Mouse (Mus musculus) kidney, postnatal 0 days (tissue): ENCODE results near the gene Gm9747. TPM values are rescaled to one million over a fixed set of nuclear protein-coding genes. Genes with fewer than 3 reads are reported as not detected.

ENCODE experiments used
- ATAC-seq: fragments of 200-750 bp; cut with Nextera tagmentation; replicated peaks from 2 replicates; pipeline ENCODE4 v1.8.0; 2017; ENCODE audit warnings: low read depth, moderate number of reproducible peaks, moderate TSS enrichment, moderate library complexity; ENCODE audit not compliant: low FRiP score
- DNase-seq: peaks from one replicate; pipeline ENCODE4 v3.0.0-alpha.2; 2016; ENCODE audit warnings: low spot score
- H3K27ac ChIP-seq: fragments of 300-500 bp; sonication (generic); 2 replicates; pipeline ENCODE4 v1.5.1; 2014; ENCODE audit warnings: mild to moderate bottlenecking
- H3K27me3 ChIP-seq: fragments of 300-500 bp; sonication (generic); 2 replicates; pipeline ENCODE4 v1.6.1; 2014; ENCODE audit warnings: low read length, mixed read lengths; ENCODE audit not compliant: insufficient read depth
- H3K36me3 ChIP-seq: fragments of 300-500 bp; sonication (generic); 2 replicates; pipeline ENCODE4 v1.6.1; 2014; ENCODE audit warnings: low read length, mixed read lengths; ENCODE audit not compliant: insufficient read depth
- H3K4me1 ChIP-seq: fragments of 300-500 bp; sonication (generic); replicated peaks from 2 replicates; pipeline ENCODE4 v1.6.1; 2014; ENCODE audit warnings: antibody characterized with exemption, low read length, mixed read lengths; ENCODE audit not compliant: insufficient read depth
- H3K4me2 ChIP-seq: fragments of 300-500 bp; sonication (generic); 2 replicates; pipeline ENCODE4 v1.6.1; 2014; ENCODE audit warnings: mild to moderate bottlenecking, low read length, moderate library complexity, mixed read lengths
- H3K4me3 ChIP-seq: fragments of 300-500 bp; sonication (generic); replicated peaks from 2 replicates; pipeline ENCODE4 v1.5.1; 2014; ENCODE audit warnings: low read depth, low read length
- H3K9ac ChIP-seq: fragments of 300-500 bp; sonication (generic); 2 replicates; pipeline ENCODE4 v1.6.1; 2014; ENCODE audit warnings: low read depth, low read length
- H3K9me3 ChIP-seq: fragments of 300-500 bp; sonication (generic); replicated peaks from 2 replicates; pipeline ENCODE4 v1.6.1; 2016; ENCODE audit warnings: low read length, inconsistent platforms, mixed read lengths
- CTCF ChIP-seq: IDR thresholded peaks from 2 replicates; pipeline ENCODE4 v1.5.1; 2016; ENCODE audit warnings: antibody characterized with exemption, low read depth, mild to moderate bottlenecking, moderate library complexity
- WGBS: fragments of 180-500 bp; shearing (Covaris S2); extraction: QIAGEN DNeasy Blood & Tissue Kit; methylation state at CpG from one replicate; pipeline ENCODE4 v1.1.7; 2014; 5-methylcytosine and 5-hydroxymethylcytosine counted together
- polyA plus RNA-seq: library from polyadenylated mRNA; unstranded; fragments of >200 nt; fragmentation: Nextera tagmentation; extraction: Ambion mirVana; gene quantifications from 2 replicates; pipeline ENCODE4 v1.2.1, GENCODE M21; 2015

Gm9747 gene
- polyA plus RNA-seq, 1 experiment from 2014 or later: 10.8 TPM

GRCm38 (mm10) chr1:82207511-82207910 is 25.4 kb upstream of the Gm9747 start:
- no peak for ATAC-seq
- DNase-seq: no peak
- Histone ChIP-seq H3K9ac (no peak overlapping the region), H3K4me1 (no peaks in the 10 kb centered on the region), H3K27me3 (no peaks in the 10 kb centered on the region), H3K4me2 (no peak overlapping the region), H3K9me3 (no peaks in the 10 kb centered on the region), H3K4me3 (no peak overlapping the region), H3K36me3 (no peaks in the 10 kb centered on the region), H3K27ac (no peak overlapping the region)
- WGBS: 76% methylated on average over 5 of the region's 5 CpGs
- no peak for TF ChIP-seq CTCF

GRCm38 (mm10) chr1:82220673-82221396 is 12.1 kb upstream of the Gm9747 start:
- WGBS: 65% methylated on average over 12 of the region's 12 CpGs
- Histone ChIP-seq H3K27me3 (no peaks in the 10 kb centered on the region), H3K4me1 (no peaks in the 10 kb centered on the region), H3K27ac (no peak overlapping the region), H3K9me3 (no peaks in the 10 kb centered on the region), H3K4me3 (no peak overlapping the region), H3K4me2 (no peak overlapping the region), H3K9ac (no peak overlapping the region), H3K36me3 (no peaks in the 10 kb centered on the region)
- DNase-seq (no peak), ATAC-seq (no peak)
- TF ChIP-seq CTCF: no peak

- Histone ChIP-seq H3K27me3 (no peaks in the 10 kb centered on the region), H3K4me2 (no peak overlapping the region), H3K36me3 (no peaks in the 10 kb centered on the region), H3K4me3 (no peak overlapping the region), H3K4me1 (no peaks in the 10 kb centered on the region), H3K9ac (no peak overlapping the region), H3K9me3 (no peaks in the 10 kb centered on the region), H3K27ac (no peak overlapping the region)
- no peak for ATAC-seq
- TF ChIP-seq CTCF: no peak
- WGBS: 51% methylated on average over 1 of the region's 1 CpGs
- DNase-seq: no peak
Observed at GRCm38 (mm10) chr1:82221462-82221861, 11.4 kb upstream of the Gm9747 start.

DNA sequence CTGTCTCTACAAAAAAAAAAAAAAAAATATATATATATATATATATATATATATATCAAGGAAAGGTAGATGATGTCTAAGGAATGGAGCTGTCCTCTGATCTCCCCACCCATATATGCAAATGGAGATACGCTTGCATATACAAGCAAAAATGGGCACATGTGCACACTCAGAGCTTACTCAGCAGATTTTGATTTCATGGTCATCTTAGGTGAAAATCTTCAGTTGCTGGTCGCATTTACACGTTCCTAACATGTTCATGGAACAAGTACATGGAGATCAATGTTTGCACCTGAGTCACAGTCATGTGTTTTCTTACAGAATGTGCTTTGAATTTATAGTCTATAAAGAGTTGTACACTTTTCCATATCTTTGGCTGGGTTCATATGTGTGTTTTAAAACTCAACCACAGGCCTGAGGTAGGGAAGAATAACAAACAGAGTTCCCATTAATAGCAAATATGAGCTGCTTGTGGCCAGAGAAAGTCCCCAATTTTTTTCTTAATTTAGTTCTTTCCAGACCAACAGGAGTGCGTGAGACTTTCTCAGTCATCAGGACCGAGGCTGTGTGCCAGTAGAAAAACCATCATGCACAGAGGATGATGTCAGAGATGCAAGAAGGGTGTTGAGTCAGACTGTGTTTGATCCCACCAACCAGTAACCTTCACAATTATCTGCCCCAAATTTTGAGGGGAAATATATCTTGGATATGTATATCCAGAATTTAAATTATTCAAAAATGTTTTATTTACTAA is 9.7 kb upstream of the Gm9747 start:
- no peaks in the 10 kb centered on the region for H3K9me3 ChIP-seq
- H3K27me3 ChIP-seq: no peaks in the 10 kb centered on the region
- no peaks in the 10 kb centered on the region for H3K36me3 ChIP-seq
- TF ChIP-seq CTCF: no peak
- DNase-seq (no peak), ATAC-seq (no peak)
- no peaks in the 10 kb centered on the region for H3K4me1 ChIP-seq
- no peak overlapping the region for H3K4me2 ChIP-seq
- H3K27ac ChIP-seq: no peak overlapping the region
- H3K9ac ChIP-seq: no peak overlapping the region
- WGBS: 91% methylated on average over 5 of the region's 5 CpGs
- H3K4me3 ChIP-seq: no peak overlapping the region

- Histone ChIP-seq H3K9ac (no peak overlapping the region), H3K27ac (no peak overlapping the region), H3K4me2 (no peak overlapping the region), H3K27me3 (no peaks in the 10 kb centered on the region), H3K4me3 (no peak overlapping the region), H3K4me1 (no peaks in the 10 kb centered on the region), H3K9me3 (no peaks in the 10 kb centered on the region), H3K36me3 (no peaks in the 10 kb centered on the region)
- ATAC-seq (no peak), DNase-seq (no peak)
- no peak for TF ChIP-seq CTCF
Observed at GRCm38 (mm10) chr1:82228841-82229240, 4.1 kb upstream of the Gm9747 start.

- Histone ChIP-seq H3K27ac (no peak overlapping the region), H3K9me3 (no peaks in the 10 kb centered on the region), H3K4me3 (no peak overlapping the region), H3K27me3 (no peaks in the 10 kb centered on the region), H3K36me3 (peaks cover 4% of the 10 kb centered on the region; the same call in 1 of the 2 replicates), H3K4me2 (no peak overlapping the region), H3K4me1 (no peaks in the 10 kb centered on the region), H3K9ac (no peak overlapping the region)
- no peak for TF ChIP-seq CTCF
- DNase-seq (no peak), ATAC-seq (no peak)
- 90% methylated on average over 3 of the region's 3 CpGs for WGBS
Observed at GRCm38 (mm10) chr1:82234616-82235015, 1.7 kb downstream of the Gm9747 start.
